Mouse (Mus musculus) MEL (cell line): ENCODE data around the gene Elavl1.

Experiments
- BHLHE40 ChIP-seq: IDR thresholded peaks from 2 replicates; pipeline ENCODE4 v1.6.1; 2012; ENCODE audit warnings: low read depth, mild to moderate bottlenecking, inconsistent platforms, low read length, improper control_type of control experiment, borderline replicate concordance
- CTCF ChIP-seq, 3 experiments: IDR thresholded peaks in 2 of 3; conservative IDR thresholded peaks in 1 of 3; 2 replicates each; pipeline ENCODE4 v1.5.1; 2011 to 2012; ENCODE audit warnings: low read length in 3 of 3, low read depth in 2 of 3, mild to moderate bottlenecking in 2 of 3, improper control_type of control experiment in 1 of 3, inconsistent platforms in 1 of 3, mixed read lengths in 1 of 3, moderate library complexity in 1 of 3; ENCODE audit not compliant: control insufficient read depth in 1 of 3, insufficient read depth in 1 of 3, poor library complexity in 1 of 3, severe bottlenecking in 1 of 3
- E2F4 ChIP-seq: IDR thresholded peaks from 2 replicates; pipeline ENCODE4 v1.6.1; 2011; ENCODE audit warnings: low read depth, low read length, improper control_type of control experiment, borderline replicate concordance
- GATA1 ChIP-seq: IDR thresholded peaks from 2 replicates; pipeline ENCODE4 v1.6.1; 2011; ENCODE audit warnings: low read depth, low read length, improper control_type of control experiment
- MAZ ChIP-seq: IDR thresholded peaks from 2 replicates; pipeline ENCODE4 v1.6.1; 2012; ENCODE audit warnings: low read depth, mild to moderate bottlenecking, inconsistent platforms, low read length, improper control_type of control experiment
- POLR2A ChIP-seq, 2 experiments: IDR thresholded peaks; 2 replicates each; pipeline ENCODE4 v1.6.1; 2011 to 2012; ENCODE audit warnings: low read length in 2 of 2, mild to moderate bottlenecking in 2 of 2, control low read depth in 1 of 2, improper control_type of control experiment in 1 of 2, low read depth in 1 of 2, moderate library complexity in 1 of 2; ENCODE audit not compliant: control insufficient read depth in 1 of 2, insufficient read depth in 1 of 2, poor library complexity in 1 of 2
- TAL1 ChIP-seq: IDR thresholded peaks from 2 replicates; pipeline ENCODE4 v1.6.1; 2012; ENCODE audit warnings: mild to moderate bottlenecking, inconsistent platforms, low read length, moderate library complexity, mixed read lengths

- no peak for TF ChIP-seq CTCF (IDR thresholded peaks at IDR 0.05 in 2 of 3, conservative IDR thresholded peaks at IDR 0.05 in 1 of 3; ENCODE audit: control insufficient read depth in 1 of 3, insufficient read depth in 1 of 3, low read depth in 2 of 3, low read length in 3 of 3, poor library complexity in 1 of 3, severe bottlenecking in 1 of 3)
- no peak for TF ChIP-seq TAL1
- TF ChIP-seq POLR2A (IDR thresholded peaks at IDR 0.05; ENCODE audit: control insufficient read depth in 1 of 2, insufficient read depth in 1 of 2, low read depth in 1 of 2, low read length in 2 of 2, poor library complexity in 1 of 2): no peak
- TF ChIP-seq E2F4: no peak
- TF ChIP-seq GATA1: no peak
- no peak for TF ChIP-seq BHLHE40
- no peak for TF ChIP-seq MAZ
Measured at GRCm38 (mm10) chr8:4353741-4354140, 28.5 kb upstream of the Elavl1 start.
